Mouse (Mus musculus) CH12.LX (cell line): ENCODE data around the gene Mindy2. TPM values are rescaled to one million over a fixed set of nuclear protein-coding genes. Genes with fewer than 3 reads are reported as not detected.

Source experiments
- DNase-seq: peaks from one replicate; pipeline ENCODE4 v3.0.0-alpha.2; 2013; ENCODE audit errors: extremely low read depth
- H3K27ac ChIP-seq: 2 replicates; pipeline ENCODE4 v1.5.1; 2012; ENCODE audit warnings: low read depth, mild to moderate bottlenecking, control low read depth, moderate library complexity; ENCODE audit not compliant: insufficient read depth
- H3K27me3 ChIP-seq: replicated peaks from 2 replicates; pipeline ENCODE3; 2012; ENCODE audit warnings: inconsistent platforms
- H3K36me3 ChIP-seq, 2 experiments: replicated peaks in 1 of 2; 2 replicates each; pipeline versions ENCODE3 to v1.6.1; 2012; ENCODE audit warnings: inconsistent platforms in 1 of 2, low read length in 1 of 2, mild to moderate bottlenecking in 1 of 2, mixed read lengths in 1 of 2, moderate library complexity in 1 of 2; ENCODE audit not compliant: control insufficient read depth in 1 of 2, insufficient read depth in 1 of 2
- H3K4me1 ChIP-seq, 2 experiments: 2 replicates each; pipeline ENCODE4 v1.6.1; 2012; ENCODE audit warnings: inconsistent platforms in 1 of 2, moderate library complexity in 1 of 2; ENCODE audit not compliant: insufficient read depth in 2 of 2, control insufficient read depth in 1 of 2
- H3K4me2 ChIP-seq: 2 replicates; pipeline ENCODE4 v1.6.1; 2012; ENCODE audit warnings: low read depth, mild to moderate bottlenecking, control low read depth; ENCODE audit not compliant: poor library complexity, insufficient read depth, severe bottlenecking
- H3K4me3 ChIP-seq, 3 experiments: fragments of 150-350 bp in 1 of 3; sonication (generic) in 1 of 3; replicated peaks in 1 of 3; 2 replicates each; pipeline versions ENCODE3 to v1.5.1; 2011 to 2012; ENCODE audit warnings: low read depth in 2 of 3, low read length in 2 of 3, mild to moderate bottlenecking in 2 of 3, moderate library complexity in 2 of 3, control low read depth in 1 of 3, improper control_type of control experiment in 1 of 3, inconsistent platforms in 1 of 3, mixed read lengths in 1 of 3; ENCODE audit not compliant: poor library complexity in 1 of 3
- H3K79me2 ChIP-seq: replicated peaks from 2 replicates; pipeline ENCODE4 v1.6.1; 2012; ENCODE audit warnings: mild to moderate bottlenecking, moderate library complexity; ENCODE audit not compliant: control insufficient read depth, poor library complexity, insufficient read depth, severe bottlenecking; ENCODE audit errors: extremely low read depth
- H3K9ac ChIP-seq: 2 replicates; pipeline ENCODE4 v1.6.1; 2012; ENCODE audit warnings: low read depth, mild to moderate bottlenecking, control low read depth, moderate library complexity; ENCODE audit not compliant: insufficient read depth
- H3K9me3 ChIP-seq: replicated peaks from 2 replicates; pipeline ENCODE3; 2012; ENCODE audit warnings: low read length, inconsistent platforms, mixed read lengths
- BHLHE40 ChIP-seq: IDR thresholded peaks from 2 replicates; pipeline ENCODE4 v1.6.1; 2011; ENCODE audit warnings: mild to moderate bottlenecking, low read depth, low read length, improper control_type of control experiment
- CHD1 ChIP-seq: IDR thresholded peaks from 2 replicates; pipeline ENCODE4 v1.6.1; 2012; ENCODE audit warnings: low read depth, low read length, improper control_type of control experiment, inconsistent platforms
- CHD2 ChIP-seq: IDR thresholded peaks from 2 replicates; pipeline ENCODE4 v1.6.1; 2011; ENCODE audit warnings: low read length, improper control_type of control experiment
- CTCF ChIP-seq, 2 experiments: IDR thresholded peaks in 1 of 2; conservative IDR thresholded peaks in 1 of 2; 2 replicates each; pipeline ENCODE4 v1.5.1; 2011 to 2012; ENCODE audit warnings: low read depth in 2 of 2, low read length in 2 of 2, improper control_type of control experiment in 1 of 2, inconsistent platforms in 1 of 2, mild to moderate bottlenecking in 1 of 2, moderate library complexity in 1 of 2
- ELF1 ChIP-seq: IDR thresholded peaks from 2 replicates; pipeline ENCODE4 v1.6.1; 2014; ENCODE audit warnings: low read depth, mild to moderate bottlenecking, inconsistent platforms, low read length, improper control_type of control experiment
- EP300 ChIP-seq: IDR thresholded peaks from 2 replicates; pipeline ENCODE4 v1.6.1; 2011; ENCODE audit warnings: low read length, improper control_type of control experiment
- GABPA ChIP-seq: IDR thresholded peaks from 2 replicates; pipeline ENCODE4 v1.6.1; 2012; ENCODE audit warnings: low read depth, low read length, improper control_type of control experiment, inconsistent platforms; ENCODE audit not compliant: insufficient replicate concordance
- JUND ChIP-seq: conservative IDR thresholded peaks from 2 replicates; pipeline ENCODE4 v1.6.1; 2011; ENCODE audit warnings: low read depth, low read length, improper control_type of control experiment
- MAFK ChIP-seq: IDR thresholded peaks from 2 replicates; pipeline ENCODE4 v1.6.1; 2011; ENCODE audit warnings: low read length, improper control_type of control experiment; ENCODE audit not compliant: insufficient replicate concordance
- MAX ChIP-seq: IDR thresholded peaks from 2 replicates; pipeline ENCODE4 v1.6.1; 2011; ENCODE audit warnings: low read length, improper control_type of control experiment
- MXI1 ChIP-seq: IDR thresholded peaks from 2 replicates; pipeline ENCODE4 v1.6.1; 2011; ENCODE audit warnings: mild to moderate bottlenecking, low read depth, low read length, improper control_type of control experiment
- NRF1 ChIP-seq: IDR thresholded peaks from 2 replicates; pipeline ENCODE4 v1.6.1; 2014; ENCODE audit warnings: low read depth, mild to moderate bottlenecking, inconsistent platforms, low read length, improper control_type of control experiment, moderate library complexity
- POLR2A ChIP-seq: IDR thresholded peaks from 2 replicates; pipeline ENCODE4 v1.6.1; 2011; ENCODE audit warnings: low read depth, mild to moderate bottlenecking, improper control_type of control experiment, low read length
- POLR2AphosphoS2 ChIP-seq: IDR thresholded peaks from 2 replicates; pipeline ENCODE4 v1.6.1; 2011; ENCODE audit warnings: low read depth, low read length, improper control_type of control experiment
- TBP ChIP-seq: conservative IDR thresholded peaks from 2 replicates; pipeline ENCODE4 v1.6.1; 2011; ENCODE audit warnings: low read depth, low read length, improper control_type of control experiment
- TCF12 ChIP-seq: IDR thresholded peaks from 2 replicates; pipeline ENCODE4 v1.6.1; 2014; ENCODE audit warnings: low read depth, mild to moderate bottlenecking, inconsistent platforms, low read length, improper control_type of control experiment
- USF2 ChIP-seq: conservative IDR thresholded peaks from 2 replicates; pipeline ENCODE4 v1.6.1; 2011; ENCODE audit warnings: low read depth, low read length, improper control_type of control experiment
- ZKSCAN1 ChIP-seq: IDR thresholded peaks from 2 replicates; pipeline ENCODE4 v1.6.1; 2012; ENCODE audit warnings: low read depth, inconsistent platforms, low read length, improper control_type of control experiment, borderline replicate concordance
- ZMIZ1 ChIP-seq: IDR thresholded peaks from 2 replicates; pipeline ENCODE4 v1.6.1; 2012; ENCODE audit warnings: low read depth, mild to moderate bottlenecking, inconsistent platforms, low read length, improper control_type of control experiment
- ZNF384 ChIP-seq: IDR thresholded peaks from 2 replicates; pipeline ENCODE4 v1.6.1; 2012; ENCODE audit warnings: low read depth, low read length, improper control_type of control experiment, inconsistent platforms
- dilution Hi-C: fragments of 300-500 bp; cut with MboI; formaldehyde crosslinking; loops from 2 replicates; pipeline ENCODE4 v1.14.3; 2020; ENCODE audit warnings: low sequenced_read_pairs; ENCODE audit not compliant: extremely low pct_unique_long_range_greater_than_20kb, extremely low pct_ligation_motif_present
- in situ Hi-C: fragments of 300-500 bp; cut with MboI; formaldehyde crosslinking; loops from 3 replicates; pipeline ENCODE4 v1.14.3; 2019; ENCODE audit warnings: low sequenced_read_pairs, low pct_ligation_motif_present, low pct_unique_long_range_greater_than_20kb, mixed read lengths
- polyA plus RNA-seq: library from polyadenylated mRNA; unstranded; fragments of >175 nt; gene quantifications from 2 replicates; pipeline ENCODE4 v1.2.1, GENCODE M21; 2012; ENCODE audit warnings: low read depth; ENCODE audit not compliant: insufficient read length
- total RNA-seq, 2 experiments: library from RNA; depleted of rRNA; stranded (reverse); fragments of 300-350 nt in 1 of 2; fragments of >200 nt in 1 of 2; gene quantifications; 2 replicates each; pipeline ENCODE4 v1.2.3; 2012 to 2014

Mindy2 gene
- total and polyA plus RNA-seq, 3 experiments, result 5.9 to 9.9 (median 7.0) TPM

DNA sequence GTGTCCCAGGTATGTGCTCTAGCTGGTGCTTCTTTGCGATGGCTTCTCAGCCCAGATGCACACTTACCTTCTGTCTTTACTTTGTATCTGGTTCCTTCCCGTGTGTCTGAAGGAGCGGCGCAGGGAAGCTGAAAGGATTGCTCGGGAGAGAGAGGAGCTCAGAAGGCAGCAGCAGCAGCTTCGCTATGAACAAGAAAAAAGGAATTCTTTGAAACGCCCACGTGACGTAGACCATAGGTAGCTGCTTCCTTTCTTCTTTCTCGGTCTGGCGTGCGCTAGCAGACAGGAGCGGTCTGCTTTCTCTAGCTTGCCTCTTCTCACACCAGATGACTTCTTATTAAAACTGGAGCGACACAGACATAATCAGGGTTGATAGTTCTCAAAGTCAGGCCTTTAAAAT, 72.3 kb downstream of the Mindy2 start:
- no peak for DNase-seq
- dilution Hi-C loops (no loop called here), in situ Hi-C loops (no loop called here)
- no peaks in the 10 kb centered on the region for H3K27me3 ChIP-seq
- H3K4me2 ChIP-seq, result no peak overlapping the region
- H3K4me3 ChIP-seq, result no peak overlapping the region
- peaks cover 0 to 37% of the 10 kb centered on the region in 2 experiments; a peak in 2 of 4 replicates for H3K4me1 ChIP-seq
- H3K9ac ChIP-seq, result no peak overlapping the region
- H3K27ac ChIP-seq, result no peak overlapping the region
- H3K36me3 ChIP-seq, result peaks cover 72 to 89% of the 10 kb centered on the region in 2 experiments
- TF ChIP-seq TCF12, result no peak
- TF ChIP-seq USF2, result no peak
- TF ChIP-seq MAFK, result no peak
- TF ChIP-seq POLR2AphosphoS2, result no peak
- no peak for TF ChIP-seq MAX
- TF ChIP-seq MXI1, result no peak
- no peak for TF ChIP-seq ZNF384
- TF ChIP-seq CHD1, result no peak
- TF ChIP-seq ZMIZ1, result no peak
- TF ChIP-seq CHD2, result no peak
- TF ChIP-seq EP300, result no peak
- no peak for TF ChIP-seq GABPA
- no peak for TF ChIP-seq POLR2A
- no peak for TF ChIP-seq ELF1
- no peak for TF ChIP-seq ZKSCAN1
- no peak for TF ChIP-seq BHLHE40
- no peak for TF ChIP-seq JUND
- TF ChIP-seq CTCF (conservative IDR thresholded peaks at IDR 0.05 in 1 of 2, IDR thresholded peaks at IDR 0.05 in 1 of 2; ENCODE audit: low read depth in 2 of 2, low read length in 2 of 2), result no peak
- H3K9me3 ChIP-seq, result no peaks in the 10 kb centered on the region
- H3K79me2 ChIP-seq, result no peaks in the 10 kb centered on the region

DNA sequence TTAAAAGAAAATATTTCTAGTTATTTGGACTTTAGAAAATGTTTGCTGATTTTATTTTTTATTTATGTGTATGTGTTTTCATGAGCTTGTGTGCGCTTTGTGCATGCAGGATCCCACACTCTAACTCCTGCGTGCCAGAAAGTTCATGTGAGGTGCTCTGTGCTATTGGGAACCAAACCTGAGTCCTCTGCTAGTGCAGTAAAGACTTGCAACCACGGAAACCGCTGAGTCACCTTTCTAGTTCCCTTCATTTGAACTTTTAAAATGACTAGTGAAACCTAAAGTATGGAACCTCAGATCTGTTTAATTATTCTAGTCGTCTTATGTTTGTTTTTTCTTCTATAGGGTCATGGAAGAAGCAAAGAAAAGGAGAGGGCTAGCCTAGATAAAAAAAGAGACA, 76.0 kb downstream of the Mindy2 start:
- Histone ChIP-seq H3K4me2 (no peak overlapping the region), H3K9ac (no peak overlapping the region), H3K36me3 (peaks cover 47 to 82% of the 10 kb centered on the region in 2 experiments), H3K27ac (no peak overlapping the region; the same call in 1 of the 2 replicates), H3K79me2 (0 out of 2 replicates have a peak, but pooled peaks cover 3% of the 10 kb centered on the region), H3K9me3 (no peaks in the 10 kb centered on the region), H3K4me1 (peaks cover 0 to 34% of the 10 kb centered on the region in 2 experiments; a peak in 2 of 4 replicates), H3K27me3 (no peaks in the 10 kb centered on the region), H3K4me3 (no peak overlapping the region)
- in situ Hi-C loops, result no loop called here
- no peak for TF ChIP-seq BHLHE40
- peak; percentile 59; the same call in 1 of the 2 replicates for TF ChIP-seq MAFK
- TF ChIP-seq NRF1, result no peak
- no peak for TF ChIP-seq TBP
- TF ChIP-seq EP300, result no peak
- TF ChIP-seq USF2, result no peak
- dilution Hi-C loops, result no loop called here
- DNase-seq, result peak; percentile 61
